Mouse (Mus musculus) 416B (cell line): ENCODE measurements around the gene Slc13a3.
A peak's percentile ranks its signal among the peaks of the same experiment; 100 is the strongest.

Experiments
- DNase-seq: peaks from one replicate; pipeline ENCODE4 v3.0.0; 2011; ENCODE audit warnings: low read depth

Gene Slc13a3

GRCm38 (mm10) chr2:165363282-165363681 is 109.7 kb downstream of the Slc13a3 start:
- DNase-seq = no peak

GRCm38 (mm10) chr2:165360861-165361260 is 112.2 kb downstream of the Slc13a3 start:
- DNase-seq = peak; percentile 80
